Mouse (Mus musculus) lung, embryonic 15.5 days (tissue): ENCODE measurements around the gene Cd151. TPM values are rescaled to one million over a fixed set of nuclear protein-coding genes. Genes with fewer than 3 reads are reported as not detected.
A peak's percentile ranks its signal among the peaks of the same experiment; 100 is the strongest.

Experiments used
- ATAC-seq: fragments of 200-750 bp; cut with Nextera tagmentation; 2 replicates; pipeline ENCODE4 v1.8.0; 2017; ENCODE audit warnings: moderate number of reproducible peaks, borderline replicate concordance; ENCODE audit not compliant: low FRiP score, low TSS enrichment; ENCODE audit errors: extremely low read depth
- H3K27ac ChIP-seq: fragments of 300-500 bp; sonication (generic); 2 replicates; pipeline ENCODE4 v1.5.1; 2015; ENCODE audit warnings: moderate library complexity, mild to moderate bottlenecking, inconsistent platforms
- H3K27me3 ChIP-seq: fragments of 300-500 bp; sonication (generic); 2 replicates; pipeline ENCODE4 v1.6.1; 2015; ENCODE audit warnings: inconsistent platforms
- H3K36me3 ChIP-seq: fragments of 300-500 bp; sonication (generic); 2 replicates; pipeline ENCODE4 v1.6.1; 2015; ENCODE audit warnings: inconsistent platforms
- H3K4me1 ChIP-seq: fragments of 300-500 bp; sonication (generic); 2 replicates; pipeline ENCODE4 v1.6.1; 2015; ENCODE audit warnings: inconsistent platforms
- H3K4me2 ChIP-seq: fragments of 300-500 bp; sonication (generic); 2 replicates; pipeline ENCODE4 v1.6.1; 2015; ENCODE audit warnings: inconsistent platforms, mild to moderate bottlenecking, moderate library complexity
- H3K4me3 ChIP-seq: fragments of 300-500 bp; sonication (generic); 2 replicates; pipeline ENCODE4 v1.5.1; 2015; ENCODE audit warnings: mild to moderate bottlenecking, inconsistent platforms
- H3K9ac ChIP-seq: fragments of 300-500 bp; sonication (generic); 2 replicates; pipeline ENCODE4 v1.6.1; 2015; ENCODE audit warnings: inconsistent platforms
- H3K9me3 ChIP-seq: fragments of 300-500 bp; sonication (generic); 2 replicates; pipeline ENCODE4 v1.6.1; 2016; ENCODE audit warnings: inconsistent platforms
- WGBS: fragments of 180-500 bp; shearing (Covaris S2); methylation state at CpG from one replicate; pipeline ENCODE4 v1.1.7; 2015; 5-methylcytosine and 5-hydroxymethylcytosine counted together
- polyA plus RNA-seq: library from polyadenylated mRNA; unstranded; fragments of >200 nt; fragmentation: Nextera tagmentation; extraction: Ambion mirVana; gene quantifications from 2 replicates; pipeline ENCODE4 v1.2.1, GENCODE M21; 2015

The Cd151 gene
- polyA plus RNA-seq, 1 experiment from 2014 or later: 30.7 TPM

DNA sequence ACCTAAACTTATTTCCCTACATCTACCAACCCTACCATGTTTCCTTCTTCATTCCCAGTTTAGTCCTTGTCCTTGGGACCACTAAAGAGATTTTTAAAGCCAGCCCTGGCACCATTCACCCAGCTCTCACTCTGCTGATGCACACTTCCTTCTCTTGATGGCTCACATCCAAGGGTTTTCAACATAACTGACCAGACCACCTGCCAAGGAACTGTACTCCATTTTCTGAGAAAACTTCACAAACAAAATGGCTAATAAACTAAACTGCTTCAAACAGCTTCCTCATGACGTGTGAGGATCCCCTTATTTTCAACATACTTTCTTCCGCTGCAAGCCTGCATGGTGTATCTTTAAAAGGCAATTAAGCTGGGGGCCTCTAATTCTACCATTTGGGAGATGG lies 13.6 kb upstream of the Cd151 start:
- no peak overlapping the region for H3K27ac ChIP-seq

DNA sequence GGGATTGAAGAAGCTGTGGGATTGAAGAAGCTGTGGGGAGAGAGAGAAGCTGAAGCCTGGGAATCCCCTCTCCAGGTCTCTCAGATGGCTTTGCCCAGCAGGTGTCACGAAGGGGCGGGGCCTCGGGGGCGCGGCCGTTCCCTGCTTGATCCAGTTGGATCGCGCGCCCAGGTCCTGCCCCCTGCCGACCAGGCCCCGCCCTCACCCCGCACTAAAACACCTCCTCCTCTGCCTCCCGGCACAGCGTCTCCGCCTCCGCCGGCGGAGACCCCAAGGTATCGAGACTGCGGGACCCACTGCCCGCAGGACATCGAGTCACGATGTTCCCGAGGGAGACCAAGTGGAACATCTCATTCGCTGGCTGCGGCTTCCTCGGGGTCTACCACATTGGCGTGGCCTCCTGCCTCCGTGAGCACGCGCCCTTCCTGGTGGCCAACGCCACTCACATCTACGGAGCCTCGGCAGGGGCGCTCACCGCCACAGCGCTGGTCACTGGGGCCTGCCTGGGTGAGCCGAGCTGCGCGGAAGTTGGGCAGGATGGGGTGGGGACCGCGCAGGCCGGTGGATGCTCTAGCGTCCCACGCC lies 12.1 kb upstream of the Cd151 start, which contains the start of gene Pnpla2:
Gene Pnpla2, plus strand, starts transcription at position 232 of the 585 bp plus-strand sequence.
- Histone ChIP-seq H3K4me3 (peak within 1 kb of the TSS; percentile 68), H3K27me3 (peaks cover 6% of the 10 kb centered on the region), H3K4me1 (peaks cover 35% of the 10 kb centered on the region), H3K4me2 (peak within 1 kb of the TSS; percentile 89), H3K36me3 (peaks cover 27% of the 10 kb centered on the region), H3K27ac (peak within 1 kb of the TSS; percentile 87), H3K9me3 (no peaks in the 10 kb centered on the region), H3K9ac (peak within 1 kb of the TSS; percentile 60)
- under 1% methylated on average over 45 of the region's 45 CpGs for WGBS
- peak; percentile 79 for ATAC-seq

More for the DNA sequence above, 13.6 kb upstream of the Cd151 start:
- Histone ChIP-seq H3K4me3 (no peak overlapping the region), H3K4me2 (no peak overlapping the region), H3K9ac (no peak overlapping the region), H3K9me3 (no peaks in the 10 kb centered on the region), H3K36me3 (peaks cover 38% of the 10 kb centered on the region), H3K27me3 (no peaks in the 10 kb centered on the region), H3K4me1 (peaks cover 40% of the 10 kb centered on the region)
- no peak for ATAC-seq
- WGBS: 61% methylated on average over 2 of the region's 2 CpGs

DNA sequence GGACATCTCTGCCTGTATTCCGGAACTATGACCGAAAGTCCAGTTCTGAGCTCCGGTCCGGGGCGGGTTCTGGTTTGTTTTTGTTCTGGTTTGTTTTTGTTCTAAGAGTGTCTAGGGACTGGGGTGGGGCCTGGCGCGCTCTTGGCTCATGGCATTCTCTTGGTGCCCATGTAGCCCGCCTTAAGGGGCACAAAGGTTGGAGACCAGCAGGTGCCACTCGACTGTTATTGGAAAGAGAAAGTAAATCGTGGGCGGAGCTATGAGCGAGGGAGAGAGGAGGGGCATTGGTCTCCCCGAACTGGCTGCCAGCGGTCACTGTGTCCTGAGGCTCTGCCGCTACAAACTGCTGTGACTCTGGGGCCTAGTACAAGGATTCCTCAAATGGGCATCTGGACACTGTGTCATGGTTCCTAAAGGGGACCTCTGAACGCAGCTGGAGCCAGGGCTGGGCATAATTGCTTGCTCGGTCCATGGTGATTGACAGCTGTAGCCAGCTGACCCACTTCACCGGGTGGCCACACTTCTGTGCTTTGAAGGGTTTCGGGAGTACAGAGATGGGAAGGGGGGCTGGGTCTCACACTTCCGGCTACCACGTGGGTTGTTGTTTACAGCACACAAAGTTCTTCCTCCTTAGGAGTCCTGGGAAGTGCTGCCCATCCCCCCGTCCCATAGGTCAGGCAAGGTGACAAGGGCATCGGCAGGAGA lies 11.4 kb upstream of the Cd151 start:
- Histone ChIP-seq H3K36me3 (peaks cover 20% of the 10 kb centered on the region), H3K9me3 (no peaks in the 10 kb centered on the region), H3K27me3 (peaks cover 12% of the 10 kb centered on the region), H3K9ac (peak overlapping the region; percentile 60), H3K4me1 (peaks cover 42% of the 10 kb centered on the region), H3K27ac (peak overlapping the region; percentile 87), H3K4me3 (peak overlapping the region; percentile 68), H3K4me2 (peak overlapping the region; percentile 89)
- WGBS: 2% methylated on average over 23 of the region's 23 CpGs
- peak; percentile 40; the same call in 1 of the 2 replicates for ATAC-seq

DNA sequence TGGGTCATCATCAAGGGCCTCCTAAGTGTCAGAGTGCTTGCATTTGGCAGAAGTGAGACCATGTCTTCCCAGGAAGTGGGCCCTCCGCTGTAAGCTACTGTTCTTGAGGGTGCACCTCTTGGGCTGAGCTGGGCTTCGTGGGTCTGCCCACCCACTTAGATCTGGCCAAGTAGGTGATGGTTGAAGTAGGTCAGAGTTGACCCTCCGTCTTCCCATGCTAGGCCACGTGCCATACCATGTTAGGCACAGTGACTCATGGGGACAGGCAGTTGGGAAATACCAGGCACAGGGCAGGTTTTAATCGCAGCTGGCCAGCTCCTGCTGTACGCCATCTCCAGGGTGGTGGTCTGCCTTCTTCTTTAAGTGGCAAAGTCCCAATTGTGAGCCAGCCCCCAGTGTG lies 10.5 kb upstream of the Cd151 start:
- 81% methylated on average over 6 of the region's 6 CpGs for WGBS
- peak overlapping the region; percentile 89; the same call in 1 of the 2 replicates for H3K4me2 ChIP-seq
- peaks cover 10% of the 10 kb centered on the region for H3K36me3 ChIP-seq
- H3K9me3 ChIP-seq: no peaks in the 10 kb centered on the region
- H3K9ac ChIP-seq: no peak overlapping the region
- H3K27ac ChIP-seq: no peak overlapping the region
- H3K4me3 ChIP-seq: peak overlapping the region; percentile 68; the same call in 1 of the 2 replicates
- peaks cover 21% of the 10 kb centered on the region for H3K27me3 ChIP-seq
- no peak for ATAC-seq
- peaks cover 52% of the 10 kb centered on the region for H3K4me1 ChIP-seq

DNA sequence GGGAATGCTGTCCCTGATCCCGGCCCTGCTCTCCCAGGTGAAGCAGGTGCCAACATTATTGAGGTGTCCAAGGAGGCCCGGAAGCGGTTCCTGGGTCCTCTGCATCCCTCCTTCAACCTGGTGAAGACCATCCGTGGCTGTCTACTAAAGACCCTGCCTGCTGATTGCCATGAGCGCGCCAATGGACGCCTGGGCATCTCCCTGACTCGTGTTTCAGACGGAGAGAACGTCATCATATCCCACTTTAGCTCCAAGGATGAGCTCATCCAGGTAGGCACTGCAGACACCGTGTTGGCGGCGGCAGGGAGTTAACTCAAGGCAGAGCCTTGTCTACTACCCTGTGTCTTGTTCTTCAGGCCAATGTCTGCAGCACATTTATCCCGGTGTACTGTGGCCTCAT lies 10.0 kb upstream of the Cd151 start:
- Histone ChIP-seq H3K36me3 (0 out of 2 replicates have a peak, but pooled peaks cover 5% of the 10 kb centered on the region), H3K4me2 (no peak overlapping the region), H3K4me3 (no peak overlapping the region), H3K4me1 (peaks cover 57% of the 10 kb centered on the region), H3K27me3 (peaks cover 25% of the 10 kb centered on the region), H3K27ac (no peak overlapping the region), H3K9ac (no peak overlapping the region), H3K9me3 (no peaks in the 10 kb centered on the region)
- ATAC-seq: no peak
- WGBS: 89% methylated on average over 14 of the region's 14 CpGs

DNA sequence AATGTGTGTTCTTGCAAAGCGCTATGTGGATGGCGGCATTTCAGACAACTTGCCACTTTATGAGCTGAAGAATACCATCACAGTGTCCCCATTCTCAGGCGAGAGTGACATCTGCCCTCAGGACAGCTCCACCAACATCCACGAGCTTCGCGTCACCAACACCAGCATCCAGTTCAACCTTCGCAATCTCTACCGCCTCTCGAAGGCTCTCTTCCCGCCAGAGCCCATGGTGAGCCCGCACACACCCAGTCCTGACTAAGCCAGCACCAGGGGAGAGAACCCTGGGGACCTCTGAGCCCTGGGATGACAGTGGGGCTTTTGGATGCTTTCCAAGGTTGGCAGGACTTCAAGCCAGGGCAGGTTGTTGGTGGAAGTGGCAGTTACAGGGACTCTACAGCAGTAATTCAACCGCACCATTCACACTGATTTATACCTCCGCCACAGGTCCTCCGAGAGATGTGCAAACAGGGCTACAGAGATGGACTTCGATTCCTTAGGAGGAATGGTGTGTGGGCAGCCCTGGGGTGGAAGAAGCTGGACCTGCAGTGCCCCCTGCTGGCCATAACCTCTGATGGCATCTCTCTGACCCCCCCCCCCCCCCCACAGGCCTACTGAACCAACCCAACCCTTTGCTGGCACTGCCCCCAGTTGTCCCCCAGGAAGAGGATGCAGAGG lies 9.1 kb upstream of the Cd151 start:
- Histone ChIP-seq H3K27ac (no peak overlapping the region), H3K36me3 (0 out of 2 replicates have a peak, but pooled peaks cover 3% of the 10 kb centered on the region), H3K9me3 (no peaks in the 10 kb centered on the region), H3K9ac (no peak overlapping the region), H3K27me3 (peaks cover 34% of the 10 kb centered on the region), H3K4me2 (no peak overlapping the region), H3K4me3 (no peak overlapping the region), H3K4me1 (peaks cover 61% of the 10 kb centered on the region)
- ATAC-seq: no peak
- 72% methylated on average over 15 of the region's 15 CpGs for WGBS

DNA sequence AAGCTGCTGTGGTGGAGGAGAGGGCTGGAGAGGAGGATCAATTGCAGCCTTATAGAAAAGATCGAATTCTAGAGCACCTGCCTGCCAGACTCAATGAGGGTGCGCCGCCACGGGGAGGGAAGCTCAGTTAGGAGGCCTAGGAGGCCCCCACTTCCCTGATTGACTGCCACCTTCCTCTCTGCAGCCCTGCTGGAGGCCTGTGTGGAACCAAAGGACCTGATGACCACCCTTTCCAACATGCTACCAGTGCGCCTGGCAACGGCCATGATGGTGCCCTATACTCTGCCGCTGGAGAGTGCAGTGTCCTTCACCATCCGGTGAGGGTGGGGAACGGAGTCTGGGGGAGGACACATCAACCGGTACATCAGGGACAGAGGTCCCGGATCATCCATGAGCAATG lies 8.5 kb upstream of the Cd151 start:
- H3K27ac ChIP-seq: no peak overlapping the region
- no peak overlapping the region for H3K9ac ChIP-seq
- peaks cover 59% of the 10 kb centered on the region for H3K4me1 ChIP-seq
- no peak for ATAC-seq
- no peaks in the 10 kb centered on the region for H3K9me3 ChIP-seq
- 0 out of 2 replicates have a peak, but pooled peaks cover 3% of the 10 kb centered on the region for H3K36me3 ChIP-seq
- no peak overlapping the region for H3K4me3 ChIP-seq
- WGBS: 88% methylated on average over 11 of the region's 11 CpGs
- peaks cover 40% of the 10 kb centered on the region for H3K27me3 ChIP-seq
- no peak overlapping the region for H3K4me2 ChIP-seq

DNA sequence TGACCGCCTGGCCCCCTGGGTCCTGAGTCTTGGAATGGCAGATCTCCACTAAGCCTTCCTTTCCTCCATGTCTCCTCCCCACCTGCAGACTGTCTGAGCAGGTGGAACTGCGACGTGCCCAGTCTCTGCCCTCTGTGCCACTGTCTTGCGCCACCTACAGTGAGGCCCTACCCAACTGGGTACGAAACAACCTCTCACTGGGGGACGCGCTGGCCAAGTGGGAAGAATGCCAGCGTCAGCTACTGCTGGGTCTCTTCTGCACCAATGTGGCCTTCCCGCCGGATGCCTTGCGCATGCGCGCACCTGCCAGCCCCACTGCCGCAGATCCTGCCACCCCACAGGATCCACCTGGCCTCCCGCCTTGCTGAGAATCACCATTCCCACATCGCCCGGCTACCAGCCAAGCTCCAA lies 7.9 kb upstream of the Cd151 start:
- H3K9me3 ChIP-seq: no peaks in the 10 kb centered on the region
- no peak for ATAC-seq
- no peak overlapping the region for H3K9ac ChIP-seq
- H3K27ac ChIP-seq: no peak overlapping the region
- WGBS: 89% methylated on average over 17 of the region's 17 CpGs
- peaks cover 46% of the 10 kb centered on the region for H3K27me3 ChIP-seq
- H3K4me2 ChIP-seq: no peak overlapping the region
- H3K36me3 ChIP-seq: 0 out of 2 replicates have a peak, but pooled peaks cover 3% of the 10 kb centered on the region
- peaks cover 62% of the 10 kb centered on the region for H3K4me1 ChIP-seq
- no peak overlapping the region for H3K4me3 ChIP-seq

DNA sequence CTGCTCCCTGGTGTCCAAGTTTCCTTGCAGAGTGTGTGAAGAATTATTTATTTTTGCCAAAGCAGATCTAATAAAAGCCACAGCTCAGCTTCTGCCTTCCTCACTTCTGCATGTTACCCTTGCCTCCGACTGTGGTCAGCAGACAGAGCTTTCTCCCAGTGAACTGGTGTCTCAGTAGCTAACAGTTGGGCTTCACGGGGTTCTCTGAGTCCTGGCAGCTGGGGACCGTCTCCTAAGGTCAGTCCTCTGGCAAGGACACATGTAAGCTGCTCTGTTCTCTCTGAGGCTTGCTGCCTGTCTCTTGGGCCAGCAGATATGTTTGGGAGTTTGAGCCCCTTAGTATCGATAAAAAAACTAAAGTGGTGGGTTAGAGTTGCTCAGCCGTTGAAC lies 7.2 kb upstream of the Cd151 start:
- Histone ChIP-seq H3K4me3 (no peak overlapping the region), H3K9me3 (no peaks in the 10 kb centered on the region), H3K4me2 (no peak overlapping the region), H3K4me1 (peaks cover 63% of the 10 kb centered on the region), H3K9ac (no peak overlapping the region), H3K27me3 (peaks cover 53% of the 10 kb centered on the region), H3K27ac (no peak overlapping the region), H3K36me3 (0 out of 2 replicates have a peak, but pooled peaks cover 3% of the 10 kb centered on the region)
- no peak for ATAC-seq
- 37% methylated on average over 5 of the region's 5 CpGs for WGBS

DNA sequence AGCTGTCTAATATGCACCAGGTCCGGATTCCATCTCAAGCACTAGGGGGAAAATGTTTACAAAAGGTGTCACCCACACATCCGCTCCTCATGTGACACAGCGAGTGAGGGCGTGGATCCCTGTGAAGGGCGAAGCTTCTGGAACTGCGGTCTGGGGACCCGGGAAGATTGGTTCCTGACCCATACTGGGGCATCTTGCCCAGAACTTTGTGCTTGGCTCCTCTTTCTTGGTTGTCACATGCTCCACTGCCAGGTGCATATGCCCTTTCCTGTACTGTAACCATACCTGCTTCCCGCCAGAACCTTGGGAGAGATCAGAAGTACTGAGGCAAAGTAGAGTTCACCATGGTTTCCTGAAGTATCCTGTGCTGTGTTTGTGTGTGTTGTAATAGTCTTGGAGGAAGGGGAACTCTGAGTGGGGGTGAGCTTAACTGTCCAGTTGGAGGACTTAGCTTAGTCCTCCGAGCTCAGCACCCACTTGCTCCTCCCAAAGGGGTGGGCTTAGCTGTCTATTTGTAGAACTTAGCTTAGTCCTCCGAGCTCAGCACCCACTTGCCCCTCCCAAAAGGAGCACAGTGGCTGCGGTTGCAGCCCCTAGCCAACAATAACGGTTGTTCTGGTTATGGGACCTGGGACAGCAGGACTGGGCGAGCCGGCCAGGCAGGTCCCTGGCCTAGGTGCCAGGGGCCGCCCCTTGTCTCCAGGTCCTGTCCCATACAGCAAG lies 6.6 kb upstream of the Cd151 start, which contains the start of gene Cracr2b:
Gene Cracr2b, plus strand, starts transcription at position 704 of the 723 bp plus-strand sequence.
- Histone ChIP-seq H3K4me3 (peak within 1 kb of the TSS; percentile 51), H3K9ac (peak within 1 kb of the TSS; percentile 61), H3K27ac (peak within 1 kb of the TSS; percentile 53), H3K36me3 (0 out of 2 replicates have a peak, but pooled peaks cover 3% of the 10 kb centered on the region), H3K4me2 (peak within 1 kb of the TSS; percentile 91), H3K27me3 (peaks cover 55% of the 10 kb centered on the region), H3K9me3 (no peaks in the 10 kb centered on the region), H3K4me1 (peaks cover 65% of the 10 kb centered on the region)
- WGBS: 39% methylated on average over 15 of the region's 15 CpGs
- ATAC-seq: no peak
